In genomic region chr5:63689084-63689483, GRCm38 (mm10) we compare ENCODE assay signal across 14 mouse cellular contexts. TPM values are rescaled to one million over a fixed set of nuclear protein-coding genes. Genes with fewer than 3 reads are reported as not detected.
DNase-seq lines count a peak whose midpoint lies in the region; ATAC-seq and TF ChIP-seq lines count a peak whose summit lies in the region.
"Had no signal": no experiment of that assay in that cellular context is flagged by ENCODE, and none has a peak within 500 bp of the region (broad histone marks: within the 10 kb centered on the region; RNA-seq: fewer than 3 reads in every experiment).

No protein-coding gene starts in this region.

- no peaks in the 10 kb centered on the region for H3K9me3 ChIP-seq in heart, postnatal 0 days (replicated peaks; ENCODE audit: control insufficient read depth, low read length)

- H3K9ac ChIP-seq in heart, postnatal 0 days (replicated peaks; ENCODE audit: low read depth, low read length): no peak overlapping the region
- H3K9ac ChIP-seq: hindbrain, embryonic 14.5 days had no signal

- no peak for TF ChIP-seq POLR2A in lung, adult 2 months (IDR thresholded peaks at IDR 0.05; ENCODE audit: borderline replicate concordance, extremely low read depth, low read depth, low read length)
- no peak for TF ChIP-seq POLR2A in brain, embryonic 14.5 days (IDR thresholded peaks at IDR 0.05; ENCODE audit: borderline replicate concordance, extremely low read depth, insufficient read depth, insufficient read length, poor library complexity, severe bottlenecking)

- WGBS in heart, postnatal 0 days: 67% methylated on average over 1 of the region's 1 CpGs
- WGBS in lung, adult 2 months: 58% methylated on average over 1 of the region's 1 CpGs

- H3K36me3 ChIP-seq in heart, postnatal 0 days (replicated peaks; ENCODE audit: control insufficient read depth, insufficient read depth, low read length): no peaks in the 10 kb centered on the region

- DNase-seq in heart, postnatal 0 days (ENCODE audit: low spot score): peak; percentile 14
- no peak for DNase-seq in heart, adult 9 months (ENCODE audit: low spot score in 2 of 2)
- DNase-seq in lung, postnatal 10 days: peak; percentile 3
- no peak for DNase-seq in lung, adult 2 months
- DNase-seq in brain, embryonic 14.5 days (ENCODE audit: low read depth): peak; percentile 50
- peak; percentile 29 for DNase-seq in telencephalon, adult 2 months (ENCODE audit: low read depth, low spot score)
- DNase-seq in right cerebral cortex, adult 2 months (ENCODE audit: low spot score in 2 of 2): no peak
- DNase-seq: cerebellum, postnatal 36 days; lung, adult 18-20 months; spleen, adult 18-20 months had no signal

- no peaks in the 10 kb centered on the region for H3K27me3 ChIP-seq in heart, postnatal 0 days (ENCODE audit: control insufficient read depth, insufficient read depth, low read length)

- no peaks in the 10 kb centered on the region for H3K4me1 ChIP-seq in heart, postnatal 0 days (ENCODE audit: control insufficient read depth, insufficient read depth)
- no peaks in the 10 kb centered on the region for H3K4me1 ChIP-seq in lung, adult 2 months (ENCODE audit: control insufficient read depth, insufficient read depth, low read length)

- ATAC-seq in heart, postnatal 0 days (ENCODE audit: insufficient read depth, low read depth): no peak
- ATAC-seq: midbrain, embryonic 16.5 days had no signal

- TF ChIP-seq EP300 in heart, postnatal 0 days (IDR thresholded peaks at IDR 0.05; ENCODE audit: low read depth): no peak

- H3K4me3 ChIP-seq in heart, postnatal 0 days (ENCODE audit: low read depth, low read length): no peak overlapping the region
- no peak overlapping the region for H3K4me3 ChIP-seq in lung, adult 2 months (replicated peaks; ENCODE audit: extremely low read depth, low read depth, low read length)

- no peak overlapping the region for H3K4me2 ChIP-seq in heart, postnatal 0 days (ENCODE audit: low read depth, low read length)
- H3K4me2 ChIP-seq: hindbrain, embryonic 14.5 days had no signal

- no peak overlapping the region for H3K27ac ChIP-seq in heart, postnatal 0 days (ENCODE audit: low read depth)
- H3K27ac ChIP-seq: hindbrain, embryonic 14.5 days had no signal

- TF ChIP-seq CTCF in heart, postnatal 0 days (IDR thresholded peaks at IDR 0.05; ENCODE audit: low read depth): no peak
- TF ChIP-seq CTCF in lung, adult 2 months (IDR thresholded peaks at IDR 0.05; ENCODE audit: insufficient read depth, low read length): no peak
- no peak for TF ChIP-seq CTCF in brain, embryonic 14.5 days (IDR thresholded peaks at IDR 0.05; ENCODE audit: borderline replicate concordance, extremely low read depth, insufficient read depth, insufficient read length)

RNA-seq across cellular contexts. Expression of gene Nwd2, which starts 40.2 kb away (rescaled TPM):
- not detected in 2 replicates for total RNA-seq in heart, postnatal 0 days (2014; rRNA removed; ENCODE audit: low replicate concordance)
- polyA plus RNA-seq in heart, postnatal 0 days (2015; fragmentation: Nextera tagmentation; extraction: Ambion mirVana): 0.04 TPM in 1 of 2 replicates, not detected in the other
- polyA plus RNA-seq in lung, adult 2 months (2012; rRNA removed): 0.05 and 0.15 TPM in 2 replicates
- 3.1 and 9.1 TPM in 2 replicates for polyA plus RNA-seq in brain, embryonic 14.5 days (2012; rRNA removed)
- total RNA-seq: heart, adult 8-10 months had no signal
- polyA plus RNA-seq: thymus, postnatal 0 days had no signal

Comparison
In these comparisons a context has a peak if more than half of its experiments do, and no peak if none do; other contexts are left out.
1. DNase-seq: peak in heart, postnatal 0 days (single experiment), lung, postnatal 10 days (single experiment), brain, embryonic 14.5 days (single experiment) and telencephalon, adult 2 months (single experiment); none in heart, adult 9 months (0 of 2), lung, adult 2 months (single experiment) and right cerebral cortex, adult 2 months (0 of 2).